Mouse (Mus musculus) right cerebral cortex, postnatal 36 days (tissue): ENCODE data around the gene Spryd4.
"Not testable (repeated sequence)": the region's sequence is repeated elsewhere in the genome, so short reads cannot be mapped to it uniquely, and the experiment has no call there.

Experiments used
- DNase-seq, 2 experiments: peaks; one replicate each; pipeline ENCODE4 v3.0.0; 2022; ENCODE audit warnings: low spot score in 2 of 2, mixed read lengths in 1 of 2

The Spryd4 gene

DNA sequence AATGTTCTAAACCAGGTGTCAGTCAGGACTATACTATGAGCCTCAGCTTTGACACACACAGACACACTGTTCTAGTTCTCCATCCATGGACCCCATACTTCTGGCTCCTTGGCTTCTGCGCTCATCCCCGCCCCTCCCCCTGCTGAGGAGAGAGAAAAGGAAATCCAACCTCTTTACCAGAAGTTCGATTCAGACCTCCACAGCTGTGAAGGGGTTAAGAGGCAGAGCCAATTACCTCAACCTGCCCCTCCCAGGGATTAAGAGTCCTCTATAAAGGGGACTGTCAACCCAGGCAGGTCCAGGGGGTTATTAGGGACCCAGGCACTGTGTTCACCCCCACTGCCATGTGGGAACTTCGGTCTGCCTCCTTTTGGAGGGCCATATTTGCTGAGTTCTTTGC, 13.9 kb upstream of the Spryd4 start, which contains the start of gene Mip:
Gene Mip, plus strand, starts transcription at position 301 of the 400 bp plus-strand sequence.
- no peak for DNase-seq

DNA sequence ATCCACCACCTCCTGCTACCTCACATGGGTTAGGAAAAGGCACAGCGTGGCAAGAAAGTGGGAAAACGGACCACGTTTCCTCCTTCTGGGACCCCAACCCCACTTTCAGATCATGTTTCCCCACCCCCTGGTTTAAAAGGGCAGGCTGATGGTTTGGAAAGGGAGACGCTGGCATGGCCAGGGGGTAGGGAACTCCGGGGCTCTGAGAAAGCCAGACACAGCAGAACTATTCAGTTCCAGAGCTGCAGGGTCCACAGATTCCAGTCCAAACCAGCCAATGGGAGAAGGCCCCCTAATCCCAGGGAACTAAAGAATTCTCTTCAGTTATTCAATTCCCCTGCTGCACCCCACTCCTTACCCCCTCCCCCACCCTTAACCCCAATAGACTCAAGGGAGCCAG, 13.5 kb upstream of the Spryd4 start:
- no peak for DNase-seq

DNA sequence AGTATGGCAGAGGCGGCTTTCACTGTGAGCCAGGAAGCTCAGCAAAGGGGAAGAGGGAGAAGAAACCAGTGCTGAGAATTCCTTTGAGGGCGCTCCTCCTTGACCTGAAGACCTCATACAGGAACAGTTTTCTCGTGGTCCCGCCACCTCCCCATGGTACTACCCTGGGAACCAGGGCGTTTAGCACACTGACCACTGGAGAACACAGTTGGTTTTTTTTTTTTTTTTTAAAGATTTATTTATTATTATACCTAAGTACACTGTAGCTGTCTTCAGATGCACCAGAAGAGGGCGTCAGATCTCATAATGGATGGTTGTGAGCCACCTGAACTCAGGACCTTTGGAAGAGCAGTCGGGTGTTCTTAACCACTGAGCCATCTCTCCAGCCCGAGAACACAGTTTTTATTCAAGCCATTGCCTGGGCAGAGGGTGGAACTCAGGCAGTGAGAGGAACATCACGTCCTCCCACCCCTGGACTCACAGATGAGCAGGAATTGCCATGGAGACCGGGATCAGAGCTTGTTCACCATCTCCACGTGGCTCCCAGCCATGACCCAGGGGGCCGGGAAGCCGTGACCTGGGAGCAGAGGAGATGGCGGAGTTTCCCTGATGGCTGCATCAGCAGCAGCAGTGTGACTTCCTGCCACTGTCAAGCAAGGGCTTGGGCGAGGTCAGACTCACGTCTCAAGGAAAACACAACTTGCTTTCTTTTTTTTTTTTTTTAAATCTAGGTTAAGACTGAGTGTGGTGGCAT, 10.1 kb upstream of the Spryd4 start:
- no peak for DNase-seq

DNA sequence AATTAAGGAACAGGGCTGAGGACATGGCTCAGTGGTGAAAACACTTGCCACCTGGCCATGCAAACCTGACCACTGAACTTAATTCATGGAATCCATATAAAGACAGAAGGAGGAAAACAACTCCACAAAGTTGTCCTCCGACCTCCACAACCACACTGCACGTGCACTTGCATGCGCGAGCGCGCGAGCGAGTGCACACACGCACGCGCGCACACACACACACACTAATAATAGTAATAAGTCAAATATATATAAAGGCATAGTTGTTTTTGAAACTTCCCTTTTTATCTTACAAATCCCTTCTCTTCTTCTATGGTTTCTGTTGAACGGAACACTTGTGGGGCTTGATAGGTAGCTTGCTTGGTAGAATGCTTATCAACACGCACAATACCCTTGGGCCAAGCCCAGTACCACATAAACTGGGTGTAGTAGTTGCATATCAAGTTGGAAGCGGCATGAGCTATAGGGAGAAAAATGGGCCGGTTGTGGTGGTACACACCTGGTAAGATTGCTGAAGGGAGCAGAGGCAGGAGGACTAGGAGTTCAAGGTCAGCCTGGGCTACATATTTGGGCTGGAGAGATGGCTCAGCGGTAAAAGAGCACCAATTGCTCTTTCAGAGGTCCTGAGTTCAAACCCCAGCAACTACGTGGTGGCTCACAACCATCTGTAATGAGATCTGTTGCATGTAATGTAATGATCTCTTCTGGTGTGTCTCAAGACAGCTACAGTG, 6.9 kb upstream of the Spryd4 start:
- DNase-seq = no peak

DNA sequence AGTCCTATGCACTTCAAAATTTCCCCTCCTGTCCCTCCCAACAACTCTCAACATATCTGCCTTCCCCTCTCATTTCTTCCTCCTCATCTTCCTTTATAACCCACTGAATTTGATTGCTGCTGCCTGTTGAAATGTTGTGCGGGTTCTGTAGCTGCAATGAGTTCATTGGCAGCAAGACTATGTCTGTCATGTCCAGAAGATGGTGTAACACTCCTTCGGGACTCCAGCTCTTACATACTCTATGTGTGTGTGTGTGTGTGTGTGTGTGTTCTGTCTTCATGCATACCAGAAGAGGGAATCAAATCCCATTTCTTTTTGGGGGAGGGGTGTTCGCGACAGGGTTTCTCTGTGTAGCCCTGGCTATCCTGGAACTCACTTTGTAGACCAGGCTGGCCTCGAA, 3.4 kb upstream of the Spryd4 start:
- DNase-seq = no peak

DNA sequence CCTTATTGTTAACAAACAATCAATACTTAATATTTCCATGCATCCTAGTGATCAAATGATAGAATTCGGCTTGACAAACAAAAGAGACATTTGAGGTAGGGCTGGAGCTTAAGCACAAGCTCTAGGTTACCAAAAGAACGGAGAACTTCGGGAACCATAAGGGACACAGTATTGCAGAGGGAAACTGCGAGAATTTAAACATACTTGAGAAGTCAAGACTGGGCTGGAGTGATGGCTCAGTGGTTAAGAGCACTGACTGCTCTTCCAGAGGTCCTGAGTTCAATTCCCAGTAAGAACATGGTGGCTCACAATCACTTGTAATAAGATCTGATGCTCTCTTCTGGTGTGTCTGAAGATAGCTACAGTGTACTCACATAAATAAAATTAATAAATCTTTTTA, 2.5 kb upstream of the Spryd4 start:
- not testable (repeated sequence) for DNase-seq

DNA sequence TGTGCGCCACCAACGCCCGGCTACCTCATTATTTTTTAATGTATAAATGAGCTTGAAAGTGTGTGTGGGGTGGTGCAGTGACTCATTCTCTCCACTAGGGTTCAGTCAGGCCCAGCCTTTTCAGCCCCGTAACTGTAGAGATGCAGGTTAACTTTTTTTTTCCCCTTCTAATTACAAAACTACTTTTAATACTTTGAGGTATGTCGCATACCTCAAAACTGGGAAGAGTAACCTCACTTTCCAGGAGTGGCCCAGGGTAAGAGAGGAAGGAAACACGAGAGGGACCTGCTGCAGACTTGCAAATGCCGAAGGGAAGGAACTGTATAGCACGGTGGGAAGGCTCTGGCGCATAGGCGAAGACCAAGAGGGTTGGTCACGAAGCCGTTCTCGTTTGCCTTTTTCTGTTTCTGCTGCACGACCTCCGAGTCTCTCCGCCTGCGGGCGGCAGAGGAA, 1.3 kb upstream of the Spryd4 start:
- peak; percentile 33 to 46 for DNase-seq

DNA sequence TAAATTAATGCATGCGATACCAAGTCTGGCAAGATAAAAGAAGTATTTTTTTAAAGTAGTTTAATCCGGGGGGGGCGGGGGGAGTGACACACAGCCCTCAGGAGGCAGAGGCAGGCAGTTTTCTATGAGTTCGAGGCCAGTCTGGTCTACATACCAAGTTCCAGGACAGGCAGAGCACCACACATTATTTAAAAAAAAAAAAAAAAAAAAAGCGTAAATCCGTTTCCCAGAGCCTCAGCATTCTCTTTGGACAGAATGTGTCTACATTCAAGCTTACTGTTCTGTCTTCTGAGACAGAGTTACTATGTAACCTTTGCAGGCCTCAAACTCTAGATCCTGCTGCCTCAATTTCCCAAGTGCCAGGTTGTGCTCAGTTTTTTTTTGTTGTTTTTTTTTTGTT, 541 bp upstream of the Spryd4 start:
- DNase-seq = no peak

DNA sequence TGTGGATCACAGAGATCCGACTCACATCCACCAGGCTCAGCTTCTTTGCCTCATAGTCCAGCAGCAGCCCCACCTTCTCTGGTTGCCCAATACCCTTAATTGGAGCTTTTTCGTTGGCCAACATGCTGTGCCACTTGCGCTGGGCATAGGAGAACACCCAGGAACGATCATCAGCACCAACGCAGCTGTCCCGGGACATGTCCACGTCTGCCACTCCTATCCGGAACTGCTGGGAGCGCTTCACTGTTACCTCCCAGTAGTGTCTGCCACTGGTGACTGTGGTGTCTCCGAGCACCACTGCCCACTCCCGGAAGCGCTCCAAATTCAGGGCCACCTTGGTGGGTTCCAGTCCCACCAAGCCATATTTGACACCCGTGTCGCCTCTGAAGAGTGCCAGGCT, 653 bp downstream of the Spryd4 start:
- DNase-seq = no peak

DNA sequence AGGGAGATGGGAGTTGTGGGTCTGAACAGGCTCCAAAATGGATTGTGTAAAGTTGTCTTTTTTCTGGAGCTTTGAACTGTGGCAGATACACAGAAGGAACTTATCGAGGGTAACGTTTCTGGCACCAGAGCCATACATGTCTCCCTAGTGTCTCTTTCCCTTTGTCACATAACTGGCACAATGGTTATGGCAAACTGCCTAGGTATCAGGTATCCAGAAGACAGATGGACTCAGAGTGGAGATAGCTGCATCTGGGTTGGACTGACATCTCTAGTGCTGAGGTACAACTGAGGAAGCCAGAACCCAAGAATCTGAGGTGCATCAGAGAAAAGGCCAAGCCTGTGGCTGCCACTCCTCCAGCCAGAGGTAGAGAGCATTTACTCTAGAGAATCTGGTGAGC, 1.5 kb downstream of the Spryd4 start:
- no peak for DNase-seq

DNA sequence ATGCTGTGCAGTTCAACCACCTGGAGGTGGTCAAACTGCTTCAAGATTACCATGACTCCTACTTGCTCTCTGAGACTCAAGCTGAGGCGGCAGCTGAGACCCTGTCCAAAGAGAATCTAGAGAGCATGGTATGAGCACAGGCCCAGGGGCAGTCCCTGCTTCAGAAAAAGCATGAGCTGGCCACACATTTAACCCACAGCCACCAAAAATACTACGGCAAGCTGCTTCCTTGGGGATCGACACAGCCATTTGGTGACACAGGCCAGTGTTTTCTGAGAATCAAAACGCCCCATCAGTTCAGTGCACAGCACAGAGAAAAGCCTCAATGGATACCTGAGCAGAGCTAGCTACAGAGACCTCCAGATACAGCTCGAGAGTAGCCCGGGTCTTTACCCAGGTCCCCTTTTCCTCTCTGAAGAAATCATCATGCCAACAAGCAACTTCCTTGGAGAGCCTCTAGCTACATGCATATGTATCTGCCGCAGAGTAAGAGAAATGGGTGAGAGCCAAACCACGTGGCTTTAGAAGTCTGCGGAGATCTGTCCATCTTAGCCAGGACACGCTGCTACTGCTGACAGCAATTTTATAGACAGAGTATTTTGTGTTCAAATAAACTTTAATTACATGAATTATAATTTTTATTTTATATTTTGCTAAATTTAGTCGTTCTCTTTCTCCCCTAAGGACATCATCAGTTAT, 2.1 kb downstream of the Spryd4 start:
- no peak for DNase-seq

DNA sequence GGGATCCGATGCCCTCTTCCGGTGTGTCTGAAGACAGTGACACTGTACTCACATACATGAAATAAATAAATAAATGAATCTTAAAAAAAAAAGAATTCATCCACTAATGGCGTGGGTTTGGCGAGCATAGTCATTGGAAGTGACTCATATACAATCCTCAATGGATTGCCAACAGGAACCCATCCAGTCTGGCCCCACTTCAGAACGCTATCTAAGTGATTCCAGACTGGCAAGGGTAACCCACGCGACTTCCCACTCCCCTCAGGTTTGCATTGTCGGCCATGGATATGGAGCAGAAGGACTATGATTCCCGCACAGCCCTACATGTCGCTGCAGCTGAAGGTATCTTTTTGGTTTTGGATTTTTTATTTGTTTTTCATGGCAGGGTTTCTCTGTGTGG, 3.3 kb downstream of the Spryd4 start:
- no peak for DNase-seq

DNA sequence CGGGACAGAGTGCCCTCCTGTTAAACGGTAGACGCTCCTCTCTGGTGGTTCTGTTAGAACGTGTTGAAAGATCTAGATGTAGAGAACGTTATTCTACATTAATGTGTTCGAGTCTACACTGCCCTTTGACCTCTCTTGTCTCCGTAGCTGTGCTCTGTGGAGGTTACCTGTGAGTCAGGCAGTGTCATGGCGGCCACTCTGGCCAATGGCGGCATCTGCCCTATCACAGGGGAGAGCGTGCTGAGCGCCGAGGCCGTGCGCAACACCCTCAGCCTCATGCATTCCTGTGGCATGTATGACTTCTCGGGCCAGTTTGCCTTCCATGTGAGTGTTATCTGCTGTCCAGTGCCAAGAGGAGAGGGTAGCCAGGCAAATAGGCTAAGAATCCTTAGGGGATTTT, 6.7 kb downstream of the Spryd4 start:
- DNase-seq = no peak

DNA sequence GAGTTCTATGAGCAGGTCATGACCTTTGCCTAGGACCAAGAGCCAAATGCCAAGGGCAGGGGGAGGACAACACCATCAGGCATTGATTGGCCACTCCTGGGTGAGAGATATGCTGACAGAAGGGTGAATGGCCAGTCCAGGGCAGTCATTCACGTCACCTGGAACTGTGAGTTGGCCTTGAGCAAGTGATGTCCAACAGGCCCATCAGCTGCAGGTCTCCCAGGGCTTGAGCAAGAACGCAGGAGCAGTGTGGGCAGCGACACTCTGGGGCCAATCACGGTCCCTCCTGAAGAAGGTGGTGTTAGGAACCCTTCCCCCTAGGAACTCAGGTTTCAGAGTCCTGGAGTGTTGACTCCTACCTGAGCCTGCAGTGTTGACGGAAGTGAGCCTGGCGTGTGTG, 9.8 kb downstream of the Spryd4 start:
- no peak for DNase-seq

DNA sequence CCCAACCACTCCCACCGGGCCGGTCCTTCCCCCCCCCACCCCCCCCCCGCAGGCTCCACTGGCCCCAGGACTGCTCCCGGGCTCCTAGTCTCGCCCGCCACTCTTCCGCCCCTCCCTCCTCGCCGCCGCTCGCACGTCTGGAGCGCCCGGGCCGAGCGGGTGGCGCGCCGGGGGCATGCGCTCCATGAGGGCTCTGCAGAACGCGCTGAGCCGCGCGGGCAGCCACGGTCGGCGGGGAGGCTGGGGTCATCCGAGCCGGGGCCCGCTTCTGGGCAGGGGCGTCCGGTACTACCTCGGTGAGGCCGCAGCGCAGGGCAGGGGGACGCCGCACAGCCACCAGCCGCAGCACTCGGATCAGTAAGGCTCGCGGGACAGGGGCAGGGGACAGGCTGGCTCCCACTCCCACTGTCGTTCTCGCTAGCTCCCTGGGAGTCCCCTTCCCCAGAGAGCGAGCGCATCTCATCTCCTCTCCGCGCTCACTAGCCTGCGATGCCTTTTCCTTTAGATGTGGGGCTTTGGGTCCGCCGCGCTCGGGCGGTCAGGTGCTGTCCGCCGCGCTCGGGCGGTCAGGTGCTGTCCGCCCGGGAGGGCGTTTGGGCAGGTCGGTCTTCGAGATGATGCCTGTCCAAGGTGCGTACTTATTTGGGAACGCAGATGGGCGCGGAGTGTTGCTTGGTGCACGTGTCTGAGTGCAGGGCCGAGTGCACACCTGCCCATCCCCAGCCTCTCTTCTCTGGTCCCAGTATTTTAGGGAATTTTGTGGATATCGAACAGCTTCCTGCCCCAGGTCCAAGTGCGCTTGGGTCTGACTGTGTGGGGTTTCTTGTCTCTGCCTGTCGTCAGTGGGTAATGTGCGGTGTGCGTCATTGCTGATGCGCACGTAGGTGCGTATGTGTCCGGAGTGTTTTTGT, 16.8 kb downstream of the Spryd4 start:
- DNase-seq = peak; percentile 37 to 76

DNA sequence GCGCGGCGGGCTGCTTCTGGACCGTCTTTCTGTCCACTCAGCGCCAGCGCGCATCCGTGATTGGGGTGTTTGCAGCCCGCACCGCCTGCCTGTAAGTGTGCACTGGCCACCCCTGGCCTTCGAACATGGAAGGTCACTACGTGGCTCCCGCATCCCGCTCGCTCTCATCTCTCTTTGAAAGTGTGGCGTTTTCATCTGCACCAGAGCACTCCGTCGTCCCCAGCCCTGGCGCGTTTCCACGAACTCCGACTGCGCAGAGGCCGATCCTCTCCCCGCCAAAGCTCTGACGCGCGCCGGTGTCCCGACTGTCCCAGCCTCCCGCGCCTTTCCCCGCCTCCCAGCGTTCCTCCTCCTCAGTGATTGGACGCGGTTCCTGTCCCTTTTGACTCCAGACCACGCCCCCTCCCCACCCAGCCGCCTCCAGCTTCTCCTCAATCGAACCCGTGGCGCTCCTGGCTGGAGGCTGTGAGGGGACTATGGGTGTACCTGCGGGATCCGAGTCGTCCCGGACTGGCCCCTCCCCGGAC, 17.5 kb downstream of the Spryd4 start, which contains the start of gene Gls2:
Gene Gls2, plus strand, starts transcription at position 434 of the 527 bp plus-strand sequence.
- DNase-seq = peak; percentile 96 to 98

DNA sequence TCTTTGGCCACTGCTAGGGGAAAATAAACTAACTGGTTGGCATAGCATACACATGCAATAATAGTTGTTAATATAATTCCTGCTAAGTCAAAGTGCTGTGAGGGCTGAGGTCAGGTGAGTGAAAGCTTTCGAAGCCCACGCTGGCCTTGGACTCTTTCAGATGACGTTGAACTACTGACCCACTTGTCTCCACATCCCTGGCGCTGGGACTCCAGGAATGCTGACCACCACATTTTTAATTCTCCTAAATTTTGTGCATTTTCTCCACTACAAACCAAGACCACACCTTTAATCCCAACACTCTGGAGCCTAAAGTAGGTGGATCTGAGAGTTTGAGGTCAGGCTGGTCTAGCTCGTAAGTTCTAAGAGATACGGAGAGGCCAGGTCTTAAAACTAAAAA, 18.5 kb downstream of the Spryd4 start:
- no peak for DNase-seq

DNA sequence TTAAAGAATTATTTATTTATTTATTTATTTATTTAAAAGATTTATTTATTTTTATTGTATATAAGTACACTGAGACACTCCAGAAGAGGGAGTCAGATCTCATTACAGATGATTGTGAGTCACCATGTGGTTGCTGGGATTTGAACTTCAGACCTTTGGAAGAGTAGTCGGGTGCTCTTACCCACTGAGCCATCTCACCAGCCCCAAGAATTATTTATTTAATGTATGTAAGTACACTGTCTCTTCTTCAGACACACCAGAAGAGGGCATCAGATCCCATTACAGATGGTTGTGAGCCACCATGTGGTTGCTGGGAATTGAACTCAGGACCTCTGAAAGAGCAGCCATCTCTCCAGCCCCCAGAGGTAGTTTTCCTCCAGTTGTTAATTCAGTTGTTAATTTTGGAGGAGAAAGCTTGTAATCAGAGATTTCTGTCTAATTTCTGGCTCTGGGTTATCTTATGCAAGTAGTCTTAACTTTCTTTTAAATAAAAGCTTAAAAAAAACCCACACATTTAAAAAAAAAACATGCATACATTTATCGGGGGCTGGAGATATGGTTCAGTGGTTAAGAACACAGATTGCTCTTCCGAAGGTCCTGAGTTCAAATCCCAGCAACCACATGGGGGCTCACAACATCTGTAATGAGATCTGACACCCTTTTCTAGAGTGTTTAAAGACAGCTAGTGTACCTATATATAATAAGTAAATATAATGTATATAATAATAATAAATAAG, 19.4 kb downstream of the Spryd4 start:
- DNase-seq = not testable (repeated sequence)

DNA sequence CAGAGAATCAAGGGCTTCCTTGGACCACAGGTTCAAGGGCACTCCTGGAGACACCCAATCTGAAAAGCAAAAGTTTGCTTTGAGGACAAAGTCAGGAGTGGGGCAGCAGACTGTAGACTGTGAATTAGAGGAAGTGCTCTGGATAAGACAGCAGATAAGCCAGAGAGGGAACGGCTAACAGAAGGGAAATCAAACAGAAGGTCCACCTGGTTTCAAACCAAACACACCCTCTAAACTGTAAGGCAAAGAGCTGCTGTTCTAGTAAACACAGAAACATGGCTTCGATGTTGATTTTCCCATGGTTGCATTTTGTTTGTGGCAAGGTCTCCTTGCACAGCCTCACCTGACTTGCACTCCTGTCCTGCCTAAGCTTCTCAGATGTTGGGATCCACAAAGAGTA, 20.1 kb downstream of the Spryd4 start:
- no peak for DNase-seq

DNA sequence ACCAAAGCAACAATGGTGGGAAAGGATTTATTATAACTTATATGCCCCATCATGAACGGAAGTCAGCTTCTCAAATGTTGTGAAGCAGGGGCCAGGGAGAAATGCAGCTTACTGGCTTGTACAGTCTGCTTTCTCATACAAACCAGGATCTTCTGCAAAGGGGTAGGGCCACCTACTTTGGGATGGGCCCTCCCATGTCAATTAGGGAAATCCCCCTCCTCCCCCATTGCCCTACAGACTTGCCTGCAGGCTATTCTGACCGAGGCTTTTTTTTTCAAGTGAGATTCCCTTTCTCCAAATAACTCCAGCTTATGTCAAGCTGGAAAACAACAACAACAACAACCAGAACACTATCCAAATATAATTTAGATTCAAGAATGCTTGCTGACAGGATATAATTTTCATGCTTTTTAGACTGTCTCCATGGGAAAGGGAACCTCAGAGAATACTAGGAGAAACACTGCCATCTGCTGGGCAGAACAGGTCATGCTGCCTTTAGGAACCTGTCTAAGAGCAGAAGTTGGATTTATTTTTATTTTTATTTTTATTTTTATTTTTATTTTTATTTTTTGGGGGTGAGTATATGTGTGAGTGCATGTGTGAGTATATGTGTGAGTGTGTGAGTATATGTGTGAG, 23.2 kb downstream of the Spryd4 start:
- DNase-seq = peak; percentile 35 to 51
